Mouse (Mus musculus) heart, adult 2 months (tissue): ENCODE results near the gene Gm1527.
"Not testable (repeated sequence)": the region's sequence is repeated elsewhere in the genome, so short reads cannot be mapped to it uniquely, and the experiment has no call there.

Experiments
- CTCF ChIP-seq: fragments of 200-600 bp; IDR thresholded peaks from 2 replicates; pipeline ENCODE4 v1.8.1; 2022; ENCODE audit warnings: antibody characterized with exemption, mild to moderate bottlenecking, moderate library complexity
- EP300 ChIP-seq: fragments of 200-500 bp; IDR thresholded peaks from 2 replicates; pipeline ENCODE4 v1.6.1; 2011; ENCODE audit warnings: low read depth, low read length, control low read depth; ENCODE audit not compliant: insufficient read depth
- POLR2A ChIP-seq: fragments of 200-500 bp; IDR thresholded peaks from 2 replicates; pipeline ENCODE4 v1.6.1; 2011; ENCODE audit warnings: mild to moderate bottlenecking, low read depth, low read length, control low read depth; ENCODE audit not compliant: insufficient read depth

GRCm38 (mm10) chr3:28859630-28860392, 32.6 kb upstream of the Gm1527 start:
- not testable (repeated sequence) for TF ChIP-seq POLR2A, CTCF, EP300
